Mouse (Mus musculus): ENCODE data around the gene Rapgef5. TPM values are rescaled to one million over a fixed set of nuclear protein-coding genes. Genes with fewer than 3 reads are reported as not detected.
"Not testable (repeated sequence)": the region's sequence is repeated elsewhere in the genome, so short reads cannot be mapped to it uniquely, and the experiment has no call there.

The Rapgef5 gene
- polyA plus RNA-seq, 1 experiment from 2014 or later, result 9.4 TPM

DNA sequence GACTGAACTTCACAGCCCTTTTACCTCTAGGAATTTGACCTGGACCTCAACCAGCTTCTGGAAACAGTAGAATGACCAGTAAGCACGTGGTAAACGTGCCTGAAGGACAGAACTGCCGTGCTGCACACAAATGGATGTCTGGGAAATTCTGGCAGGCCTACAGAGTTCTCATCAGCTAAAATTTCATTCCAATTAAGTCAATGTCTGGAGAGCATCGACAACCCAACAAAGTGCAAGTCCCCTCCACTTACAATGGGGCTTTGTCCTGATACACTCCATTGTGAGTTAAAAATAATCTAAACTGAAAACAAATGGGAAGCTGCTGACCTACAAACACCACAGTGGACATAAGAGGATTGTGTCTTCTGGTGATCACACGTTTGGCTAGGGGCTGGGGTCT is 260.6 kb downstream of the Rapgef5 start:
- WGBS, result 61% methylated on average over 5 of the region's 5 CpGs
- Histone ChIP-seq H3K27ac (no peak overlapping the region), H3K4me3 (no peak overlapping the region)

DNA sequence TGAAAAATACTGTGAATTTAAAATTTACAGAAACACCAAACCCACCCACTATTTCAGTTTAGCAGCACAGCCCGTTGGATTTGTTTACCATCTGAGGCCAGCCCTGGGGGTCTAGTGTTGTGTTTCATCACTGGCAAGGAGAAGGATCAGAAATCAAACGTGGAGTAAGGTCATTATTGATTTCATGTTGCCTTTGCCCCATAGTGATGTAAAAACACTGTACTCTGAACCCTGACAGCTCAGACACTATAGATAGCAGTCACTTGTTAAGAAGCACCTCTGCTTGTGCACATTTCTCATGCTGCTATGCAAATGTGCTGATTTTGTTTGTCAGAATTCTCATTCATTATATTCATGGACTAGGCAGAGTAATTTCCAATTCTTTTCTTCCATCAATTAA is 265.1 kb downstream of the Rapgef5 start:
- WGBS, result 47% methylated on average over 2 of the region's 2 CpGs
- Histone ChIP-seq H3K4me3 (no peak overlapping the region), H3K9me3 (no peaks in the 10 kb centered on the region)

More for the DNA sequence above, 260.6 kb downstream of the Rapgef5 start:
- no peak for DNase-seq (ENCODE audit: low spot score)
- no peaks in the 10 kb centered on the region for H3K36me3 ChIP-seq
- H3K9me3 ChIP-seq, result no peaks in the 10 kb centered on the region
- no peaks in the 10 kb centered on the region for H3K27me3 ChIP-seq (ENCODE audit: insufficient read depth, poor library complexity, severe bottlenecking)
- H3K4me1 ChIP-seq, result no peaks in the 10 kb centered on the region

DNA sequence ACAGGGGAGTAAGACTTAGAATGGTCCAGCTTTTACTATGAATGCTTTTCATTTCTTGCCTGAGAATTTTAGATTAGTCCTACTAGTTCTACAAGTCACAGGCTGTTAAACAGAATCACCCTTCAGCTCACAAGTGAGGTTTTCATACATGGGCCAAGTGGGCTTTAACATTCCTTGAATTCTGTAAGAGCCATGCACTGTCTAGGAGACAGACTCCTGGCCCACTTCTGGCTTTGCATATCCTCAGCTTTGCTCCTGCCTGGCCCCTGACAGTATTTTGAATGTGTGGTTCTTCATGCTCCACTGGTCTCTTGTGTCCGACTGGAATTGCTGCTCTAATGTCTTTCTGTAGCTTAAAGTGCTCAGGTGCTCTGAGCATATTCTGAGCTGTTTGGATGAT is 267.1 kb downstream of the Rapgef5 start:
- H3K27ac ChIP-seq, result no peak overlapping the region
- peaks cover 2% of the 10 kb centered on the region for H3K4me1 ChIP-seq
- WGBS, result 74% methylated on average over 1 of the region's 1 CpGs
- no peaks in the 10 kb centered on the region for H3K36me3 ChIP-seq
- H3K4me3 ChIP-seq, result no peak overlapping the region
- no peak for DNase-seq (ENCODE audit: low spot score)
- H3K27me3 ChIP-seq (ENCODE audit: insufficient read depth, poor library complexity, severe bottlenecking), result peaks cover 9% of the 10 kb centered on the region; the same call in 1 of the 2 replicates
- no peaks in the 10 kb centered on the region for H3K9me3 ChIP-seq

More for the DNA sequence above, 265.1 kb downstream of the Rapgef5 start:
- Histone ChIP-seq H3K27me3 (ENCODE audit: insufficient read depth, poor library complexity, severe bottlenecking) (no peaks in the 10 kb centered on the region), H3K4me1 (no peaks in the 10 kb centered on the region), H3K36me3 (no peaks in the 10 kb centered on the region), H3K27ac (no peak overlapping the region)
- DNase-seq (ENCODE audit: low spot score), result no peak

DNA sequence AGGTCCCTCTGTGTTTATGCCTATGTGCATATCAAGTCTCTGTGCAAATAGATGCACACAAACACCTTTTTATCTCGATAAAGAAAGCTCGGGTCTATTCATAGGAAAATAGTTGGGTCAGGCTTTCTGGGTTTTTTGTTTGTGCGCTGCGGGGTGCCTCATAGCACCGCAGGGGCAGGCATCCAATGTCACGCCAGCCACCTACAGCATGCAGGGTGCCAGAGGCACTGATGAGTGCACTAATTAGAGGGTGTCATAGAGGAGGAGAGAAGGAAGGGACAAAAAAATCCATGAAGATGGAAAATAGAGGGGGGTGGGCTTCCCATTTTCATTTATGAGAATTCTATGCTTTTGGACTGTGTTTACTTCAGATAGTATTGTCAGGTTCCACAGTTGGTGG is 270.3 kb downstream of the Rapgef5 start:
- no peak overlapping the region for H3K4me3 ChIP-seq
- 41% methylated on average over 6 of the region's 6 CpGs for WGBS
- H3K27me3 ChIP-seq (ENCODE audit: insufficient read depth, poor library complexity, severe bottlenecking), result peaks cover 9% of the 10 kb centered on the region; the same call in 1 of the 2 replicates
- no peaks in the 10 kb centered on the region for H3K36me3 ChIP-seq
- no peak overlapping the region for H3K27ac ChIP-seq
- no peak for DNase-seq (ENCODE audit: low spot score)
- H3K4me1 ChIP-seq, result peaks cover 7% of the 10 kb centered on the region
- no peaks in the 10 kb centered on the region for H3K9me3 ChIP-seq

DNA sequence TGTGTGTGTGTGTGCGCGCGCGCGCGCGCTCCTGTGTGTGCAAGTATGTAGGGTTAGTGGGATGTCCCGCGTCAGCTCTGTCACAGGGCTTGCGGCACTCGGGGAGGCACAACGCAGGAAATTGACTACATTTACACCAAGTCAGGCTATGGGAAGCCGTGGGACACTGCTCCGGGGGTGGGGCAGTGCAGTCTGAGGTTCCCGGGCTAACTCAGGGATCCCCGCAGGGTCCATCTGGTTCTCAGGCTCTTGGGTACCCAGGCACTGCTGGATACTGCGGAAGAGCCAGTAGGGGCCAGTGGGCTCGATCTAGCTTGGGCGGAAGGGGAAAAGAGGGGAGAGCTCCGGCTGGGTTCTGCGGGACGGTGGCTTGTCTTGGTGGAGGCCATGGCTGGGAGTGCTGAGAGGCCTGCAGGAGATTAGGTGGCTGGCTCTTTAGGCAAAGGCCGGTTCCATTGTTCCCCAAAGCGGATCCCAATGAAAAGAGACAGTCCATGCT is 272.3 kb downstream of the Rapgef5 start:
- peak overlapping the region; percentile 62 for H3K4me3 ChIP-seq
- 6% methylated on average over 24 of the region's 24 CpGs for WGBS
- DNase-seq (ENCODE audit: low spot score), result no peak
- H3K27ac ChIP-seq, result peak overlapping the region; percentile 80
- H3K27me3 ChIP-seq (ENCODE audit: insufficient read depth, poor library complexity, severe bottlenecking), result peaks cover 9% of the 10 kb centered on the region; the same call in 1 of the 2 replicates
- H3K4me1 ChIP-seq, result peaks cover 7% of the 10 kb centered on the region
- H3K9me3 ChIP-seq, result no peaks in the 10 kb centered on the region
- no peaks in the 10 kb centered on the region for H3K36me3 ChIP-seq

DNA sequence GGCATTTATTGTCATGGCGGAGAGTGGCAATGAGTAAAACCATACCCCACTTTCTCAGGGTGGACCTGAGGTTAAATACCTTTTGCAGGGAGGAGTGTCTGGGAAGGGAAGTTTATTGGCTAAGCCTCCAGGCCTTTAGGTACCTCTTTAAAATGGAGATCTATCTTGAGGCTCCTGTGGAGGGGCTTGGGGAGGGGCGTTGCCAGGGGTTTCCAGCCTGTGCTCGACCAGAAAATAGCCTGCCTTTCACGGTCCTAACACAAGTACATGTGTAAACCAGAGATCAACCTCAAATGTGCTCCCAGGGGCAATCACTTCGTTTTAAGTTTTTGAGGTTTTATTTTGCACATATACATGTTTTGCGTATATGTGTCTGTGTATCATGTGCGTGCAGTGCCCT is 272.7 kb downstream of the Rapgef5 start:
- H3K27ac ChIP-seq, result no peak overlapping the region
- 31% methylated on average over 7 of the region's 7 CpGs for WGBS
- peaks cover 7% of the 10 kb centered on the region for H3K4me1 ChIP-seq
- H3K9me3 ChIP-seq, result no peaks in the 10 kb centered on the region
- no peak for DNase-seq (ENCODE audit: low spot score)
- H3K4me3 ChIP-seq, result peak overlapping the region; percentile 62
- peaks cover 9% of the 10 kb centered on the region; the same call in 1 of the 2 replicates for H3K27me3 ChIP-seq (ENCODE audit: insufficient read depth, poor library complexity, severe bottlenecking)
- H3K36me3 ChIP-seq, result no peaks in the 10 kb centered on the region

DNA sequence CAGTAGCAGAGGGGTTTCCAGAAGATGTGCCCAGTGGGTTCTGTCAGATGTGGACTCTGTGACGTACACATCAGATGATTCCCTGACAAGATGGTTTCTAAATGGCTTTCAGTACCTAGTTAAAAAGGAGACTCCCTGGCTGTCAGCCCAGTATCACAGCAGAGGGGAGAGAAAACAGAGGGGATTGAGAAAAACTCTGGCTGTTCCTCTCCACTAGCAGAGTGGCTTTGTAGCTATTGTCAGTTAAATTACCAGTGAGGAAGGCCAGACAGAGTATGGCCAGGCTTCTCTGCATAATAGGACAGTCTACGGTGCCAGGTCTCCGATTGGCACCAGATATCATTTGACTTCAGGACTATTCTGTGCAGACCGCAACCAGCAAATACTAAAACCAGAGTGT is 279.0 kb downstream of the Rapgef5 start:
- no peak overlapping the region for H3K4me3 ChIP-seq
- no peaks in the 10 kb centered on the region for H3K4me1 ChIP-seq
- WGBS, result 83% methylated on average over 4 of the region's 4 CpGs

DNA sequence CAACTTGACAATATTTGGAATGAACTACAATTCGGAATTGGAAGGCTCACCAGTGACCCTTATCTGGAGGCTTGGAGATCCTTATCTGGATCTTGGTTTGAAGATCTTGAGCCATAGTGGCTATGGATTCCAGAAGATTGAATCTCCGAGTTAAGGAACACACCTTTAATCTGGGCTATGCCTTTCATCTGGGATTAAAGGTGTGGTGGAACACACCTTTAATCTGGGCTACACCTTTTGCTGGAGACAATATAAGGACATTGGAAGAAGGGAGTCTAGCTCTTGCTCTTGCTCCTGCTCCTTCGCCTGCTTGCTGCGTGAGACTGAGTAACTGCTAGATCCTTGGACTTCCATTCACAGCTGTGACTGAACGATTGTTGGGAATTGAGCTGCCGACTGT is 287.7 kb downstream of the Rapgef5 start, which contains the start of gene Cdca7l:
Gene Cdca7l (plus strand): TSS at position 301 of the 400 bp plus-strand sequence.
- H3K27me3 ChIP-seq (ENCODE audit: insufficient read depth, poor library complexity, severe bottlenecking), result peaks cover 17% of the 10 kb centered on the region
- not testable (repeated sequence) for H3K27ac ChIP-seq; H3K36me3 ChIP-seq; DNase-seq (ENCODE audit: low spot score); H3K4me1 ChIP-seq; H3K9me3 ChIP-seq; H3K4me3 ChIP-seq
- 83% methylated on average over 1 of the region's 6 CpGs for WGBS

More for the DNA sequence above, 279.0 kb downstream of the Rapgef5 start:
- DNase-seq (ENCODE audit: low spot score), result no peak
- Histone ChIP-seq H3K27ac (no peak overlapping the region), H3K9me3 (no peaks in the 10 kb centered on the region), H3K27me3 (ENCODE audit: insufficient read depth, poor library complexity, severe bottlenecking) (no peaks in the 10 kb centered on the region), H3K36me3 (no peaks in the 10 kb centered on the region)

DNA sequence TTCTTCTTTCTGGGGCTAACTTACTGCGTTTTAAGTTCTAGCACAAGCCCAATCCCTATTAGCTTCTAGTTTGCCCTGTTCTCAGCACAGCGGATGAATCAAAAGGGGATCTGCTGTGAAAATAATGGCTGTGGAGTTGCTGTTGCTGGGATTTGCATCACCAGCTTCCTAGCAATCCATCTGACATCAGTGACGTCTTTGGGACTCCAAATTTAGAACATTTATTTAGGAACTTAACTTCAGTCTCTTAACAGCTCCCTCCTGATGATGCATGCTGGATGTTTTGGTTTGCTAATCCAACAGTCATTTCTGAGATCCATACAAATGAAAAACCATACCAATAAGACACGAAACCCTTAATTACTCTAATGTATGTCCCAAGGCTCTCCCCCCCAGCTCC is 289.3 kb downstream of the Rapgef5 start:
- DNase-seq (ENCODE audit: low spot score), result no peak
- Histone ChIP-seq H3K27me3 (ENCODE audit: insufficient read depth, poor library complexity, severe bottlenecking) (peaks cover 20% of the 10 kb centered on the region), H3K9me3 (no peaks in the 10 kb centered on the region), H3K4me3 (no peak overlapping the region), H3K36me3 (no peaks in the 10 kb centered on the region), H3K4me1 (peaks cover 5% of the 10 kb centered on the region), H3K27ac (no peak overlapping the region)
- WGBS, result 74% methylated on average over 4 of the region's 4 CpGs

DNA sequence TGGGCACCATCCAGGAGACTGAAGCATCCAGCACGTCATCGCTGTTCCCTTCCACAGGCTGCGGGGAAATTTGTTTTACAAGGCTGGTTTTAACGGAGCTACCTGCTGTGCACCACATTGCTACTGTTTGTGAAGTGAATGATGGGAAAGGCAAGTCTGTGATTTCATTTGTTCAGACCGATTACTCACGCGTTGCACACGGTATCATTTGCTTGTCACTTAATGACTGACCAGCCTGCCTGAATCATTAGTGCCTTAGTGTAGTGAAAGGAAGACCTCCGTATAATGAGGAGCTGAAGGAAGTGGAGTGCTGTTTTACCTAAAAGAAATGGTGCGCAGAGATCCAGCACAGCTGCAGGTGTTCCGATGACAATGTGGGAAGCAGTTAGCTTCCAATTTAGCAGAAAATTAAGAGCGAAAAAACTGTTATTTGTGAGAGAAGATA is 289.8 kb downstream of the Rapgef5 start:
- 60% methylated on average over 12 of the region's 12 CpGs for WGBS
- H3K9me3 ChIP-seq, result no peaks in the 10 kb centered on the region
- H3K27ac ChIP-seq, result no peak overlapping the region
- DNase-seq (ENCODE audit: low spot score), result no peak
- peaks cover 20% of the 10 kb centered on the region for H3K27me3 ChIP-seq (ENCODE audit: insufficient read depth, poor library complexity, severe bottlenecking)
- no peak overlapping the region for H3K4me3 ChIP-seq
- peaks cover 5% of the 10 kb centered on the region for H3K4me1 ChIP-seq
- H3K36me3 ChIP-seq, result no peaks in the 10 kb centered on the region

DNA sequence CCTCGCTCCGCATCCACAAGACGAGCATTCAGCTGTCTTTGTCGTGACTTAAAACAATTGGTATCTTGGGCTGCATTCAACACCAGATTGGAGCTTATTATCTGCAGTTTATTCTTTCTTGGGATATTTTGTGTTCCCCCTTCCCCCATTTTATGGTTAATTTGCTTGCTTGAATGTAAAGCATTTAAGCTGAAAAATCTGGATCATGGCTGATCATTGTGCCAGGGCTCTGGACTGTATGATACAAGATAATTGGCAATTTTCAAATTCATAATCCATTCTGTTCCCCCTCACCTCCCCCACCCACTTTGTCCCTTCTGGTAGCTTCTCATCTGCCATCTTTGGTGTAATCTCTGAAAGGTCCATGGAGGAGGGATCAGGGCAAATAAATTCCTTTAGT is 290.2 kb downstream of the Rapgef5 start:
- 83% methylated on average over 4 of the region's 4 CpGs for WGBS
- DNase-seq (ENCODE audit: low spot score), result no peak
- Histone ChIP-seq H3K36me3 (no peaks in the 10 kb centered on the region), H3K4me1 (peaks cover 5% of the 10 kb centered on the region), H3K27ac (no peak overlapping the region), H3K27me3 (ENCODE audit: insufficient read depth, poor library complexity, severe bottlenecking) (peaks cover 20% of the 10 kb centered on the region), H3K9me3 (no peaks in the 10 kb centered on the region), H3K4me3 (no peak overlapping the region)

DNA sequence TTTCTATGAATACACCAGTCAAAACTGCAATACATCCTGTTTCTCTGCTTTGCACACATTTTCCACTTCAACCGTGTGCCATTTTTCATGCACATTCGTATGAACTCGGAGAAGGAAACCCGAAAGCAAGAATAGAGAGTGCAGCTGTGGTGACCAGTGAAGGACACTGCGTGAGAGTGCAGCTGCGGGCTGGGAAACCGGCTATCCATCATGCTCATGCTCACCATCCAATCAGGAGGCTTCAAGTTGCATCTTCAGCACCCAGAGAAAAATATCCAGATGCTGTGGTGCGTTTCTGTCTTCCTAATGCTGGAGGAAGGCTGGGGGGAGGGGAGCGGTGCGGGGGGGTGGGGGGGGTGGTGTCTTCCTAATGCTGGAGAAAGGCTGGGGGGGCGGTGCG is 291.4 kb downstream of the Rapgef5 start:
- no peak for DNase-seq (ENCODE audit: low spot score)
- peaks cover 5% of the 10 kb centered on the region for H3K4me1 ChIP-seq
- no peaks in the 10 kb centered on the region for H3K9me3 ChIP-seq
- WGBS, result 44% methylated on average over 12 of the region's 12 CpGs
- no peak overlapping the region for H3K27ac ChIP-seq
- peaks cover 20% of the 10 kb centered on the region for H3K27me3 ChIP-seq (ENCODE audit: insufficient read depth, poor library complexity, severe bottlenecking)
- no peaks in the 10 kb centered on the region for H3K36me3 ChIP-seq
- peak overlapping the region; percentile 31 for H3K4me3 ChIP-seq

DNA sequence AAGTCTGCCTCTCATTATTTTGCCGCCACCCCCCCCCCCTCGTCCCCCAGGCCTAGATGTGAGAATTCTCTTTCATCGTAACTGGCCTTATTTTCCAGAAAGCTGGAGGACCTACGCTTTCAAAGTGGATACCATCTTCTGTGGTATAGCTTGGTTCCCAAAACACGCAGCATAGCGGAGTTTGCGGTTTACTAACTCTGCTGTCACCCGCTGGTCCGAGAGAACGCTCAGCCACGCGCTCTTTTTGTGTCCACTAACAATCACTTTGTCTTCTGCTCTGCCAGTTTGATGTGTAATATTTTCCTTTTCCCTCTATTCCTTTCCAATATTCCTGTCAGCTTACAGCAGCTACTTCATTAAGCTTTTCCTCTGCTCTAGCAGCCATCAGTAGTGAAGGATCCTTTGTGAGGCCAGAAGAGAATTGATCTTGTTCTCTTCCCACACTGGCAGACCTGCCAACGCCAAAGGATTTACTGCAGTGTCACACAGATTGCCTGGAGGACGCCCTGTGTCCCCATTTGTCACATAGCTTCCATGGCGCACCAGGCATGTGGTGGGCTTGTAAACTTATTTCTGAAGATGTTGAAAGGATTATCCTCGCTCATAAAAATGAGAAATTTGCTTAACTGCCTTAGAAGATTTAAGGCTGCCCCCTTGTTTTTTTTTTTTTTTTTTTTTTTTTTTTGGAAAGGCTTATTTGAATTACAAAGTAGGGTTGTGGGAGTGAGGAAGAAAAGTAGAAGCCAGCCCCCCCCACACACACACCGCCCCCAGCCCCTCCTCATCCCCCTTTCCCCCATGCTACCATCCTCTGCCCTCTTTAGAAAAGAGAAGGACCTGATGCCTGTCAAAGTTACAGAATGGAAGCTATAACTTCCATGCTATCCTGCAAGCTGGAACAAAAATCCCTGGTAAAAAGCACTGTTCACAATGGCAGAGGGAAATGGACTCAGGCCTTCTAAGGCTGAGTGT is 292.4 kb downstream of the Rapgef5 start:
- no peaks in the 10 kb centered on the region for H3K36me3 ChIP-seq

More for the DNA sequence above, 292.4 kb downstream of the Rapgef5 start:
- 51% methylated on average over 17 of the region's 17 CpGs for WGBS
- peaks cover 5% of the 10 kb centered on the region for H3K4me1 ChIP-seq
- no peaks in the 10 kb centered on the region for H3K9me3 ChIP-seq
- H3K4me3 ChIP-seq, result peak overlapping the region; percentile 31; the same call in 1 of the 2 replicates
- DNase-seq (ENCODE audit: low spot score), result no peak
- no peak overlapping the region for H3K27ac ChIP-seq
- peaks cover 20% of the 10 kb centered on the region for H3K27me3 ChIP-seq (ENCODE audit: insufficient read depth, poor library complexity, severe bottlenecking)
